Mouse (Mus musculus): ENCODE data around the gene Hmx2.

DNA sequence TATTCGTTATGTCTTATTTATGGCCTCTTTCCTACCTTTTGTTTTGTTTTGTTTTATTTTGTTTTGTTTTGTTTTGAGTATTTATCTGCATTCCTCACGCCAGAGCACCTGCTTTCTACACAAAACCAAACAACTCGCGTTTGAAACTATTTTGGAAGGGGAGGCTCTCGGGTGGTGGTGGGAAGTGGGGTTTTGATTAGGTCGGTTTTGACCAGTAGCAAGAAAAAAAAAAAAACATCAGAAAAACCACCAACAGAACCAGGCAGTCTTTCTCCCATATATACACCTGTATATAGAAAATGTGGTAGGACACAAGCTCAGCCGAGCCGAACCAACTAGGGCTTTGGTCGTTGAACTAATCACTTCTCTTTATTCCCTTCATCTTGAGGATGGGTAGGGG, 7.5 kb downstream of the Hmx2 start:
- TF ChIP-seq POLR2A (IDR thresholded peaks at IDR 0.05; ENCODE audit: extremely low read depth, insufficient read depth, low read length) (no peak), CTCF (IDR thresholded peaks at IDR 0.05; ENCODE audit: extremely low read depth, insufficient read depth, low read length) (no peak)
